Mouse (Mus musculus) embryo, embryonic 10.5 days (tissue): ENCODE measurements around the gene Rarg.
"Not testable (repeated sequence)": the region's sequence is repeated elsewhere in the genome, so short reads cannot be mapped to it uniquely, and the experiment has no call there.

Experiments
- DNase-seq: peaks from one replicate; pipeline ENCODE4 v3.0.0-alpha.2; 2015; ENCODE audit warnings: low spot score

Gene Rarg

GRCm38 (mm10) chr15:102238543-102239259 is 18.6 kb downstream of the Rarg start:
- no peak for DNase-seq

GRCm38 (mm10) chr15:102235371-102236027 is 21.8 kb downstream of the Rarg start:
- DNase-seq: peak; percentile 39

DNA sequence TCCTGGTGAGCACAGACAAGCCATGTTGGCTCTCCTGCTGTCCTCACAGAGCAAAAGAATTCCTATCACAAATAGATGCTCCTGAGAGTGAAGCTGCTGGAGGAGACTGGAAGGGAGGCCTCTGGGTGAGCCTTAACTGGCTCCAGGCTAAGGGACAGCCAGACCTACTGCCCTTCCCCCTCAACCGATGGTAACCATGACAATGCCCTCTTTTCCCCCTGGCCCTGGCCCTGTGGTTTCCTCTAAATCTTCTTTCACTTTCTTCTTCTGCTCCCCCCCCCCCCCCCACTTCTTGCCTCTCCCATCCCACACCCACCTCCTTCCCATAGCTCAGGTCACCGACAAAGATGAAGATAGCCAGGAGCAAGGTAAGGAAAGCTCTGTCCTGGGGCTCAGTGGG is 23.4 kb downstream of the Rarg start:
- DNase-seq: no peak

DNA sequence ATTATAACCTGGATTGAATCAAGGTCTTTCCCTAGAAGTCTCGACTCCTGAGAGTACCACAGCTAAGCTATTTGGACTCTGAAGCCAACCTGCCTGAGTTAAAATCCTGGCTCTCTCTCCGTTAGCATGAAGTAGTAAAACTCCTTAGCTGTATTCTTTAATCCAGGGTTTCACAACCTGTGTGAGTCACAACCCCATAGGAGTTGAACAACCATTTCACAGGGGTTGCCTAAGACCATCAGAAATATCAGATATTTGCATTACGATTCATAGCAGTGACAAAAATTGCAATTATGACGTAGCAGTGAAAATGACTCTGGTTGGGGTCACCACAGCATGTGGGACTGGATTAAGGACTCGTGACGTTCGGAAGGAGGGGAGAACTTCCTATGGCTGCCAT is 24.6 kb downstream of the Rarg start:
- DNase-seq: no peak

DNA sequence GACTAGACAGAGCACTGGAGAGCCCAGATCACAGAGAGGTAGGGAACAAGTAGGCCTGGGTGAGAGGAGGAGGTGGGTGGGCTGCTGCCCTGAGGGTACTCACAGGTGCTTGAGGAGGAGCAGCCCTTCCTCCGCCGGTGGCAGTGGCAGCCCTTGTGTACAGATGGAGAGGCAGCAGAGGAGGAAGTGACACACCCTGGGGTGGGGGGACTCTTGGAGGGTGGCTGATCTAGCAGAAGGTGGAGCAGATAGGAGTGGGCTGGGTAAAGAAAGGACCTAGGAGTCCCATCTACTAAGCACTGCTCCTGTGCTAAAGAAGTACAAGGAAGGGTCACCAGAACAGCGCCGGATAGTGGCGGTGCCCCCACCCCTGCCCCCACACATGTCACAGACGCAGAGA is 25.6 kb downstream of the Rarg start, which contains the start of gene Itgb7:
Gene Itgb7 (minus strand): TSS at position 197 of the 400 bp plus-strand sequence.
- DNase-seq: no peak

DNA sequence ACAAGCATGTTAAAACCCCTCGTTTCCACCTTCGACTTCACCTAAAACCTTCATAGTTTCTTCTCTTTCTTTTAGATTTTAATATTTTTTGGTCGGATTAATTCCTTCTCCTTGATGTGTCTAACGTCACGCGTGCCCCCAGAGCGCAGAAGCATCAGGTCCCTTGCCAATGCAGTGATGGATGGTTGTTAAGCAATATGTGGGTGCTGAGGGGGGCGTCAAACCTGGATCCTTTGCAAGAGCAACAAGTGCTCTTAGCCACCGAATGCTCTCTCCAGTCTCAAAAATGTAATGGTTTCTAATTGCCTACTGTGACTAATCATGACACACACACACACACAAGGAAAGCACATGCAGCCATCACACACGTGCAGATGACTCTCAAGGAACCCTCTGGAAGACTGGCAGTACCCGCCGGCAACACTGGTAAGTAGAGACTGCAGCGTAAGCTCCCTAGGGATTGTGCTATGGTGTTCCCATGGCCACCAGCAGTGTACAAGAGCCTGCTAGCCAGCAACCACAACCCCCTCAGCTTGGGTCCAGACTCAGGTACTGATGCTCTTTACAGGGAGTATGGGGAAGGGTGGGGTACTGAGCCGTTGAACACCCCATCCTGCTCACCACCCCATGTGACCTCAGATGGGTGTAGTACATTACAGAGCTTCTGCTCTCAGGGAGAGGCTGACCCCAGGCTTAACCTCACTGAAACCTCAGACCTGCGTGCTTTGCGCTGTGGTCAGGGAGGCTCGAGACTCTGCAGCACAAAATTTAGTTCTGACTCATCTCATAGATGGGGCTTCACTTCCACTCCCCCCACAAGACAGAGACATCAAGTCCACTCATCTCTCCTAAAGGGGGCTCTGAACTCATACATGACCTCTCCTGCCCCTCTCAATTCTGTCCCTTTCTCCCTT is 26.7 kb downstream of the Rarg start:
- DNase-seq: no peak

- DNase-seq: not testable (repeated sequence)
Observed at GRCm38 (mm10) chr15:102225619-102226018, 31.7 kb downstream of the Rarg start.

DNA sequence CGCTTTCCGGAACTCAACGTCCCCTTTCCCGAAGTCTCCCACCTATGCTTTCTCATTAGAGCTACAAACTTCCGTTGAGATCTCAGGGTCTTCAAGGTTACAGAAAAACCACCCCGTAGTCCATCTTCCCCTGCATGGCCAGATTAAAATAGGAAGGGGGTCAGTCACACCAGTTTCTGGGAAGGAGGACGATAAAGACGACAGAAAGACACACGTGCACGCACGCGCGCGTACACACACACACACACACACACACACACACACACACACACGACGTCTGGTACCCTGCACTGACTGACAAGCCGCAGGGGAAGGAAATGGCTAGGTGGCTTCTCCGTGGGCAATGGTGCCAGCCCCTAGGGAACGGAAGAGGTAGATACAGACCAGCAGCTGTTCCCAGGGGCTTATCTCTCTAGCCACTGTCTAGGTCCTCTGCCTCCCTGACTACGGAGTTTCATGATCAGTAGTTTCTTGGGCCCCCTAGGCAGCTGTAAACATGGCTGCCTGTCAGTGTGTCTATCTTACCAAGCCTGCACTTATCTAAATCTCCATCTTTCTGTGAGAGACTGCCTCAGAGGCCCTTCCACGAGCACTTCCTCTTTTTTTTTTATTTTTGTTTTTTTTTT is 32.2 kb downstream of the Rarg start:
- no peak for DNase-seq

DNA sequence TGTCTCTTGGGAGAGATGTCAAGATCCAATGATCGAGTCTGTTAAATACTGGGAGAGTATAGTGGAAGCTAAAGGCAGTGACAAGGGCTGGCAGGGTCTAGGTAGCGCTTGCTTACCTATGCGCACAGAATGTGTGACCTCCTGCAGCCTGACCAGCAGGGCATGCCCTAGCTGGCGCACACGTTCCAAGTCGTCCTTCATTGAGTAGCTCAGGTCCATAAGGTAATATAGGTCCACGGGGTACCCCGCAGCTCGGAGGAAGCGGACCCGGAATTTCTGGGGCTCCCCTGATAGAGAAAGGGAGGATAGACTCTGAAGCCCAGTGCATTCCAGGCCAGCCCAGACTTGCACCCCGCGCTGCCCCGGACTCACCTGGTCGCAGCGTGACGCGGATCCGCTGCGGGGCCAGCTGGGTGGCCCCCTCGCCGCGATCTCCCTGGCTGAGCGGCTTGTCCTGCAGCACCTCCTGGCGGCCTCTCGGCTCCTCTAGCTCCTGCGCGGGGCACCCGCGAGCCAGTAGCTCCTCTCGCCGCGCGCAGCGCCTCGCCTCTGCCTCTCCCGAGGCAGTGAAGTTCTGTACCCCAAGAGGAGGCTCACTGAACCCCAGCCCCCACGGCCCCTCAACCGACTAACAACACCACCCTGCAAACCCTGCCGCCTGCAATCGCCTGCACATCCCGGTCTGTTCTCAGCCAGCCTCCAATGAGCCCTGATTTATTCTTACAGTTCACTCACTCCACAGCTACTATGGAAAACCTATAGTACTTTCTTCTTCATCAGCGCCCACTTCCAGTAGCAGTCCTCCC is 32.9 kb downstream of the Rarg start:
- peak; percentile 85 for DNase-seq

- DNase-seq: no peak
Observed at GRCm38 (mm10) chr15:102222386-102222785, 34.9 kb downstream of the Rarg start.

GRCm38 (mm10) chr15:102217325-102217724 is 40.0 kb downstream of the Rarg start:
- no peak for DNase-seq

DNA sequence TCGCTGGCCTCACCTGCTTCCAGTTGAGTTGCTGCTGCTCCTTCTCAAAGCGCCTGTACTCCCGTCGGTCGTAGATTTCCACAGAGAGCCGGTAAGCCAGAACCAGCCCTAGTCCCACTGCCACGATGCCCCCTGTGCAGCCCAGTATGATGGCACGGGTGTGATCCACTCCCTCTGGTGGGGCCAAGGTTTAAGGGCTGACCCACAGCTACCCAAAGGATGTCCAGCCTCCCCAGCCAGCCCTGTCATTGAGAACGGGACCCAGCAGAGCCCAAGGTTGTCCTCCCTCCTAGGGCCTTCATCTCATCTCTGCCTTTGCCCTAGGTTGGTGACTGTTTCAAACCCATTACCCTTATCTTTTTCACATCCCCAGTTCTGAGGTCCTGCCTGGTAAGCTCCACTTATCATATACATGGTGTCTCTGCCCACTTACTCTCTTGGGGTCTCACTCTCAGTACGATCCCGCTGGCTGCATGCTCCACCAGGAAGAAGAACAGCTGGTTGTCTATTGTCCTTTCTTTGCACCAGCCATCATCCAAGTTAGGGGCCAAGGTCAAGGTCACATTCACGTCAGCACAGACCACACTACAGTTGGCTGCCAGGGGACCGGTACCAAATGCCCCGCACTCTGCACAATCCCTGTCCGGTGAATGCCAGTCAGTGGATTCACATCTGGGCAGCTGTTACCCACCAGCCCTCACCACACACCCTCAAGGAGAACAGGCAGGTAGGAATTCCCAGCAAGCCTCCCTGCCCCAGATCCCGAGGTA is 40.7 kb downstream of the Rarg start:
- DNase-seq: no peak

GRCm38 (mm10) chr15:102215624-102216023 is 41.7 kb downstream of the Rarg start:
- DNase-seq: no peak

DNA sequence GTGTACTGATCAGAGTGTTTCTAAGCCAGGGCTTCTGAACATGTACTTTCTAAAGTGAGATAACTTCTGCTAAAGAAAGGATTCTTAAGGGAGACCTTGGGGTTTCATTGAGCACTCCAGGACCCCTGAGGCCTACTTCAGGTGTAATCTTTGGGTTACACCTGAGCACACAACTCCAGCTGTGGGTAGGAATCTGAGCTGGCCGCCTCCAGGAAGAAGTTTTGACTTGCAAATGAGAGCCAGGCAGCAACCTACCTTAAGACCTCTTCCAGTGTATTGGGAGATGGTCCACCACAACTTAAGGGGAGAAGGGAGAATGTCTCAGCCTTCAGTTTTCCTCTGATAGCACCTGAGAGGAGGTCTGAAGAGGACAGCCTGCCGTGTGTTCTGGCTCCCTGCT is 43.2 kb downstream of the Rarg start:
- no peak for DNase-seq

DNA sequence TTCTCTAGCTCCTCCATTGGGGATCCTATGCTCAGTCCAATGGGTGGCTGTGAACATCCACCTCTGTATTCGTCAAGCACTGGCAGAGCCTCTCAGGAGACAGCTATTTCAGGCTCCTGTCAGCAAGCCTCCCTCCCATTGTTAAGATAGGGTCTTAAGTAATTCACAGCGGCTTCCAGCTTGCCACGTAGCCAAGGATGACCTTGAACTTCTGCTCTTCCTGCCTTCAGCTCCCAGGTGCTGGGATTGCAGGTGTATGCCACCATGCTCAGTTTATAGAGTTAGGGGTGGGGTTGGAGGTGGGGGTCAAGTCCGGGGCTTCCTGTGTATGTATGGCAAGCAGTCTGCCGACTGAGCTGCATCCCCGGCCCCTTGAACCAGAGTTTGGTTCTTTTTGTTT is 45.4 kb downstream of the Rarg start:
- no peak for DNase-seq

DNA sequence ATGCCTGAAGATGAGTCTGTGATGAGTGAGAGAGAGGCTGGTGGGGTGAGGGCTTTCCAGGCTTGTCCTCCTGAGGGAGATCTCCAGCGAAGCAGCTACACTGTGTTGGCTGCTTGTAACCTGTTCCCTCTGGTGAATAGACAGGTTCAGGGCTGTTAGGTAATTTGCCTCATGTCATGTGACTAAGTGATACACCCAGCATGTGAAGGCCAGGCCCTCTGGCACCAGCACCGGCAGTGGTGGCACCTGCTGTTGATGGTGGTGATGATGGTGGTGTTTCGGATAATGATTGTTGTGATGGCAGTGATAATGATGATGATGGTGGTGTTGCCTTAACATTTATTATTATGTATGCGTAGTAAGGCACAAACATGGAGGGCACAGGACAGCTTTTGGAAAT is 46.5 kb downstream of the Rarg start:
- no peak for DNase-seq

- no peak for DNase-seq
Observed at GRCm38 (mm10) chr15:102209114-102209513, 48.2 kb downstream of the Rarg start.

GRCm38 (mm10) chr15:102208092-102208561 is 49.2 kb downstream of the Rarg start:
- DNase-seq: no peak

GRCm38 (mm10) chr15:102207351-102207750 is 50.0 kb downstream of the Rarg start:
- no peak for DNase-seq

- DNase-seq: no peak
Observed at GRCm38 (mm10) chr15:102205779-102206178, 51.5 kb downstream of the Rarg start.
